Mouse (Mus musculus): Measurements from ENCODE around the gene Hoxd8. TPM values are rescaled to one million over a fixed set of nuclear protein-coding genes. Genes with fewer than 3 reads are reported as not detected.

Gene Hoxd8
- polyA plus RNA-seq, 1 experiment from 2014 or later: 3.3 TPM

- peaks cover 89% of the 10 kb centered on the region for H3K27me3 ChIP-seq (ENCODE audit: control insufficient read depth, insufficient read depth, low read length)
- H3K9me3 ChIP-seq (ENCODE audit: control insufficient read depth, low read length): no peaks in the 10 kb centered on the region
- H3K36me3 ChIP-seq (replicated peaks; ENCODE audit: control insufficient read depth, insufficient read depth): 0 out of 2 replicates have a peak, but pooled peaks cover 5% of the 10 kb centered on the region
- H3K9ac ChIP-seq: peak overlapping the region; percentile 87
- H3K4me1 ChIP-seq (replicated peaks; ENCODE audit: control insufficient read depth, insufficient read depth, low read length): peaks cover 6% of the 10 kb centered on the region; the same call in 1 of the 2 replicates
- peak overlapping the region; percentile 42 for H3K4me3 ChIP-seq (replicated peaks; ENCODE audit: low read length)
- H3K27ac ChIP-seq: peak overlapping the region; percentile 98
- ATAC-seq (ENCODE audit: low FRiP score) (no peak), DNase-seq (ENCODE audit: low spot score) (no peak)
- WGBS: under 1% methylated on average over 43 of the region's 43 CpGs
- H3K4me2 ChIP-seq (replicated peaks): peak overlapping the region; percentile 82
These were observed 36.1 kb downstream of the Hoxd8 start for GRCm38 (mm10) chr2:74740311-74741091.

- Histone ChIP-seq H3K4me2 (replicated peaks) (peak overlapping the region; percentile 45), H3K36me3 (replicated peaks; ENCODE audit: control insufficient read depth, insufficient read depth) (0 out of 2 replicates have a peak, but pooled peaks cover 7% of the 10 kb centered on the region), H3K27me3 (ENCODE audit: control insufficient read depth, insufficient read depth, low read length) (peaks cover 89% of the 10 kb centered on the region), H3K9me3 (ENCODE audit: control insufficient read depth, low read length) (no peaks in the 10 kb centered on the region), H3K4me3 (replicated peaks; ENCODE audit: low read length) (no peak overlapping the region), H3K27ac (peak overlapping the region; percentile 67), H3K9ac (0 out of 2 replicates have a peak overlapping the region, but pooled peaks have one; percentile 35), H3K4me1 (replicated peaks; ENCODE audit: control insufficient read depth, insufficient read depth, low read length) (peaks cover 6% of the 10 kb centered on the region; the same call in 1 of the 2 replicates)
- DNase-seq (ENCODE audit: low spot score) (no peak), ATAC-seq (ENCODE audit: low FRiP score) (no peak)
- WGBS: 21% methylated on average over 2 of the region's 3 CpGs
These were observed 37.0 kb downstream of the Hoxd8 start for GRCm38 (mm10) chr2:74741252-74741978.

GRCm38 (mm10) chr2:74741979-74742277, 37.5 kb downstream of the Hoxd8 start:
- Histone ChIP-seq H3K9ac (0 out of 2 replicates have a peak overlapping the region, but pooled peaks have one; percentile 35), H3K4me2 (replicated peaks) (peak overlapping the region; percentile 45), H3K4me3 (replicated peaks; ENCODE audit: low read length) (no peak overlapping the region), H3K9me3 (ENCODE audit: control insufficient read depth, low read length) (no peaks in the 10 kb centered on the region), H3K27ac (peak overlapping the region; percentile 67), H3K36me3 (replicated peaks; ENCODE audit: control insufficient read depth, insufficient read depth) (peaks cover 12% of the 10 kb centered on the region; the same call in 1 of the 2 replicates), H3K4me1 (replicated peaks; ENCODE audit: control insufficient read depth, insufficient read depth, low read length) (peaks cover 6% of the 10 kb centered on the region; the same call in 1 of the 2 replicates), H3K27me3 (ENCODE audit: control insufficient read depth, insufficient read depth, low read length) (peaks cover 89% of the 10 kb centered on the region)
- ATAC-seq (ENCODE audit: low FRiP score) (no peak), DNase-seq (ENCODE audit: low spot score) (no peak)

- Histone ChIP-seq H3K9me3 (ENCODE audit: control insufficient read depth, low read length) (no peaks in the 10 kb centered on the region), H3K36me3 (replicated peaks; ENCODE audit: control insufficient read depth, insufficient read depth) (peaks cover 12% of the 10 kb centered on the region; the same call in 1 of the 2 replicates), H3K4me3 (replicated peaks; ENCODE audit: low read length) (peak overlapping the region; percentile 34), H3K4me2 (replicated peaks) (peak overlapping the region; percentile 55), H3K4me1 (replicated peaks; ENCODE audit: control insufficient read depth, insufficient read depth, low read length) (peaks cover 6% of the 10 kb centered on the region; the same call in 1 of the 2 replicates), H3K27ac (peak overlapping the region; percentile 94), H3K9ac (peak overlapping the region; percentile 75), H3K27me3 (ENCODE audit: control insufficient read depth, insufficient read depth, low read length) (peaks cover 88% of the 10 kb centered on the region)
- ATAC-seq (ENCODE audit: low FRiP score): peak; percentile 35; the same call in 1 of the 2 replicates
- DNase-seq (ENCODE audit: low spot score): peak; percentile 35
- 2% methylated on average over 6 of the region's 6 CpGs for WGBS
These were observed 41.3 kb downstream of the Hoxd8 start for GRCm38 (mm10) chr2:74745540-74746297.

GRCm38 (mm10) chr2:74746298-74746921, 42.0 kb downstream of the Hoxd8 start:
- H3K4me3 ChIP-seq (replicated peaks; ENCODE audit: low read length): peak overlapping the region; percentile 34
- H3K9me3 ChIP-seq (ENCODE audit: control insufficient read depth, low read length): no peaks in the 10 kb centered on the region
- peak overlapping the region; percentile 94 for H3K27ac ChIP-seq
- peaks cover 12% of the 10 kb centered on the region; the same call in 1 of the 2 replicates for H3K36me3 ChIP-seq (replicated peaks; ENCODE audit: control insufficient read depth, insufficient read depth)
- peaks cover 92% of the 10 kb centered on the region for H3K27me3 ChIP-seq (ENCODE audit: control insufficient read depth, insufficient read depth, low read length)
- DNase-seq (ENCODE audit: low spot score): peak; percentile 46
- 1% methylated on average over 58 of the region's 58 CpGs for WGBS
- no peak for ATAC-seq (ENCODE audit: low FRiP score)
- peaks cover 6% of the 10 kb centered on the region; the same call in 1 of the 2 replicates for H3K4me1 ChIP-seq (replicated peaks; ENCODE audit: control insufficient read depth, insufficient read depth, low read length)
- H3K4me2 ChIP-seq (replicated peaks): peak overlapping the region; percentile 55
- H3K9ac ChIP-seq: peak overlapping the region; percentile 75

GRCm38 (mm10) chr2:74747006-74747405, 42.6 kb downstream of the Hoxd8 start:
- Histone ChIP-seq H3K4me3 (replicated peaks; ENCODE audit: low read length) (peak overlapping the region; percentile 34), H3K27me3 (ENCODE audit: control insufficient read depth, insufficient read depth, low read length) (peaks cover 92% of the 10 kb centered on the region), H3K9me3 (ENCODE audit: control insufficient read depth, low read length) (no peaks in the 10 kb centered on the region), H3K4me1 (replicated peaks; ENCODE audit: control insufficient read depth, insufficient read depth, low read length) (peaks cover 7% of the 10 kb centered on the region; the same call in 1 of the 2 replicates), H3K9ac (peak overlapping the region; percentile 75), H3K4me2 (replicated peaks) (peak overlapping the region; percentile 55), H3K27ac (peak overlapping the region; percentile 94), H3K36me3 (replicated peaks; ENCODE audit: control insufficient read depth, insufficient read depth) (peaks cover 12% of the 10 kb centered on the region; the same call in 1 of the 2 replicates)
- ATAC-seq (ENCODE audit: low FRiP score) (peak; percentile 5; the same call in 1 of the 2 replicates), DNase-seq (ENCODE audit: low spot score) (peak; percentile 42)
- 1% methylated on average over 24 of the region's 24 CpGs for WGBS

GRCm38 (mm10) chr2:74747661-74748141, 43.3 kb downstream of the Hoxd8 start:
- 2% methylated on average over 11 of the region's 11 CpGs for WGBS
- peaks cover 12% of the 10 kb centered on the region; the same call in 1 of the 2 replicates for H3K36me3 ChIP-seq (replicated peaks; ENCODE audit: control insufficient read depth, insufficient read depth)
- ATAC-seq (ENCODE audit: low FRiP score) (no peak), DNase-seq (ENCODE audit: low spot score) (peak; percentile 55)
- no peaks in the 10 kb centered on the region for H3K9me3 ChIP-seq (ENCODE audit: control insufficient read depth, low read length)
- H3K27me3 ChIP-seq (ENCODE audit: control insufficient read depth, insufficient read depth, low read length): peaks cover 92% of the 10 kb centered on the region
- H3K4me3 ChIP-seq (replicated peaks; ENCODE audit: low read length): peak overlapping the region; percentile 34
- H3K4me1 ChIP-seq (replicated peaks; ENCODE audit: control insufficient read depth, insufficient read depth, low read length): peaks cover 14% of the 10 kb centered on the region
- peak overlapping the region; percentile 55 for H3K4me2 ChIP-seq (replicated peaks)
- peak overlapping the region; percentile 94 for H3K27ac ChIP-seq
- H3K9ac ChIP-seq: peak overlapping the region; percentile 75

- Histone ChIP-seq H3K9ac (peak overlapping the region; percentile 75), H3K4me3 (replicated peaks; ENCODE audit: low read length) (peak overlapping the region; percentile 34), H3K36me3 (replicated peaks; ENCODE audit: control insufficient read depth, insufficient read depth) (peaks cover 12% of the 10 kb centered on the region; the same call in 1 of the 2 replicates), H3K27ac (peak overlapping the region; percentile 94), H3K4me1 (replicated peaks; ENCODE audit: control insufficient read depth, insufficient read depth, low read length) (peaks cover 21% of the 10 kb centered on the region), H3K4me2 (replicated peaks) (peak overlapping the region; percentile 55), H3K27me3 (ENCODE audit: control insufficient read depth, insufficient read depth, low read length) (peaks cover 94% of the 10 kb centered on the region), H3K9me3 (ENCODE audit: control insufficient read depth, low read length) (no peaks in the 10 kb centered on the region)
- DNase-seq (ENCODE audit: low spot score) (peak; percentile 66), ATAC-seq (ENCODE audit: low FRiP score) (no peak)
- 4% methylated on average over 9 of the region's 9 CpGs for WGBS
These were observed 44.1 kb downstream of the Hoxd8 start for GRCm38 (mm10) chr2:74748436-74748995.

All from hindbrain, embryonic 14.5 days (tissue).